Mouse (Mus musculus) spleen, postnatal 14 days (tissue): ENCODE results near the gene Pstk.
"Not testable (repeated sequence)": the region's sequence is repeated elsewhere in the genome, so short reads cannot be mapped to it uniquely, and the experiment has no call there.

Experiments used
- DNase-seq, 2 experiments: peaks; one replicate each; pipeline ENCODE4 v3.0.0; 2021 to 2022; ENCODE audit warnings: low spot score in 2 of 2

Pstk gene

DNA sequence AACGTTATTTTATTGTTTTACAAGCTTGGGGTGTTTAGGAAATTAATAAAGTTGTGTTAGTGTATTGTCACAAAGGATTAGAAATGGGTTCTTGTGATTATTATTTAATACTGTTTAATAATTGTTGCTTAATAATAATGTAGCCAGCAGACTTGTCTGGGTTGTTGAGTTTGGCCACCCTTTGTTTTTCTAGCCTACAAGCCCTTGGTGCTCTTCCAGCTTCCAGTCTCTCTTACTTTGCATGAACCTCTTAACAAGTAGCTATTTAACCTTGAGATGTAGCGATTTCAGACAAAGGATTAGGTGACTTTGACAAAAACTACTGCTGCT, 41.0 kb downstream of the Pstk start:
- no peak for DNase-seq

DNA sequence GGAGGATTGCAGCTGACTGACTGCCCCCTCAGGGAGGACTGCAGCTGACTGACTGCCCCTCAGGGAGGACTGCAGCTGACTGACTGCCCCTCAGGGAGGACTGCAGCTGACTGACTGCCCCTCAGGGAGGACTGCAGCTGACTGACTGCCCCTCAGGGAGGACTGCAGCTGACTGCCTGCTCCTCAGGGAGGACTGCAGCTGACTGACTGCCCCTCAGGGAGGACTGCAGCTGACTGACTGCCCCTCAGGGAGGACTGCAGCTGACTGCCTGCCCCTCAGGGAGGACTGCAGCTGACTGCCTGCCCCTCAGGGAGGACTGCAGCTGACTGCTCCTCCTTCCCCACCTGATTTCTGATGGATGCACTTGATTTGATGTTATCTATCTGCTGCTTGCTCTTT, 45.8 kb downstream of the Pstk start:
- not testable (repeated sequence) for DNase-seq

DNA sequence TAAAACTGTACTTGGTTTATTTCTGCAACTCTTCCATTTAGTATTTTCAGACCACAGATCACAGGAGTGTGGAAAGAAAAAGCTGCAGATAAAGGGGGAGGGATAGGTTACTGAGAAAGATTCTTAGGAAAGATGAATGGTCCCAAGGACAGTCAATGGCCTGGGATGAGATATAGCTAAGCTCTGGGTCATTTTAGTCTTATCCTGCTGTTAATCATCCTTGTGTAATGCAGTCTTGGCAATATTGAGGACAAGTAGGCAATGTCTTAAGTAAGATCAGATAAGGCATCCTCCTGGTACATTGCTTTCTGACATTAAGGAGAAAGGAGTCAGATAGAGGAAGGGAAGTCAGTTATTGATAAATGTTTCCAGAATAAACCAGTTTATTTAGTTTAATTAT, 46.7 kb downstream of the Pstk start:
- no peak for DNase-seq

DNA sequence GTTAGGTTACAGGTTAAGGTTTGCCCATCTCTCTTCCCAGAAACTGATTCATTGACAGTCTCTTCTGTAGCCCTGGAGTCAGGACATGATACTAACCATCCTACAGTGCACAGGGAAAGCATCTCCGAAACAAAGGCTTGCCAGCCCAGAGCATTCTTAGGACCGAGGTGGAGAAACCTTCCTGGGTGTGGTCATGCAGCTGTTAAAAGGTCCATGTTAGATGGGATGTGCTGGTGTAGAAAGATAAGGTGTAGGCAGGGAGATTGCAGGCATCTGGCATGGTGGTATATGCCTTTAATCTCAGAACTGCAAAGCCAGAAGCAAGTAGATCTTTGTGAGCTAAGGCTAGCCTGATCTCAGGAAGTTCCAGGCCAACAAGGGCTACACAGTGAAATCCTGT, 54.0 kb downstream of the Pstk start:
- no peak for DNase-seq

DNA sequence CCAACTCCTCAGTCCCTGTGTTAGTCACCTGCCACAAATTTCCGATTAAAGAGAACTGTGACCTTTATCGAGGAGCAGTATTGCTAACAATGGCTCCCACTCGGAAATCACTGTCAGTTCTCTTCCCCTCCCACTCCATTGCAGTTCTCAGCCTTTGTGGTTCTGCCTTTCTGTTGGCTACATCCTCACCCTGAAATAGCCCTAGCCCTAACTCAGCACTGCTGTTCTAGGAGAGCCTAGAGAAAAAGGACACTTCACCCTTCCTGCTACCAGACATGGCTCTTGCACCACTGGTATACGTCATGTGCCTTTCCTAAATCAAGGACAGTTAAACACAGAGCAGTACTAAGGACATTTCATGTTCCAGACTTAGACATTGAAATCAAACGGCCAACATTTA, 56.4 kb downstream of the Pstk start:
- no peak for DNase-seq

DNA sequence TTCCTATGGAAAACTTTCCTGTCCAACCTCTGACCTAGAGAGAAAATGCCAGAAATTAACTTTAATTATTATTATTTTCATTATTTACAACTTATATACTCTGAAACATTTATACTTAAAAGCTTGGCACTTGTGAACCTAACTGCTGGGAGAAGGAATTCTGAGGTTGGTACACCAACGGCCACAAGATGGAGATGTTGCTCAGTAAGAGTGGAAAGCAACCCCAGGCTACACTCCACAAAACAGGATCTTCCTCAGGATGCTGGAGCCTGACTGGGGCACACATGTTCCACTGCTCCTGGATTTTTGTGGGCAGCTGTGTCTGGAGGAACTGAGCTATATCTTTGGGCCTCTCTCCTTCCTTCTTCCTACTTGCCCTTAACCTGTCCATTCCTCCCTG, 61.3 kb downstream of the Pstk start:
- DNase-seq, result no peak

DNA sequence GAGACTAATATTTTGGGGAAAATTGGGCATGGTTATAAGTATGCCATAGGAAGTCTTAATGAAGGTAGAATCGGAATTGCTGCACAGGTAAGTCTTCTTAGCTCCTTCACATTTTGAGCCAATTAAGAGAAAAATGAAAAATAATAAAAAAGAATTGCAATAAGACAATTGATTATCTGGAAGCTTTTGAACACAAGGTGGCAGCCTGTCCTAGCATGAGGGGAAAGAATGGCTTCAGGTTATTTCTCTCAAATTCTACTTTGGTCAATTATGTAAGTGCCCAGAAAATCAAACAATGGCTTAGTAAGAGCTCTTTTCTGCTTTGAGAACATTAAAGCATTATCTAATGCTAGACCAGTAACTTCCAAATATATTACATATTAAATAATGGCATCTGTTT, 63.3 kb downstream of the Pstk start:
- DNase-seq, result no peak

DNA sequence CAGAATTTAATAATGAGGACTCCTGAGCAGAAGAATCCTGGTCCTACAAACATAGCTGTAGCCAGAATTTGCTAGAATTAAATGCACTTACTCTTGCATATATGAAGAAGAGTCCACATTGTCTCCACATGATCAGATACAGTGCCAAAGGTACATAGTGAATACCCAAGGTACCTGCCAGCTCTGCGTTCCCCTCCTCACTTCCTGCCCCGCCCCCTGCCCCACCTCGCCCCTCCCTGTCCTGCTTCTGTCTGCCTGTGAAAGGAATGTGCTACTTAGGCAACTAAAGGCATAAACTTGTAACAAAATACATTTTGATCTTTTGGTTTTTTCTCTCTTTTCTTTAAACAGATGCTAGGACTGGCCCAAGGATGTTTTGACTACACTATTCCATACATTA, 66.1 kb downstream of the Pstk start:
- DNase-seq, result no peak
